Mouse (Mus musculus): ENCODE results near the gene Khk. TPM values are rescaled to one million over a fixed set of nuclear protein-coding genes. Genes with fewer than 3 reads are reported as not detected.
A peak's percentile ranks its signal among the peaks of the same experiment; 100 is the strongest.

Gene Khk
- total and polyA plus RNA-seq, 2 experiments from 2014 or later = 11.8 to 16.2 TPM

DNA sequence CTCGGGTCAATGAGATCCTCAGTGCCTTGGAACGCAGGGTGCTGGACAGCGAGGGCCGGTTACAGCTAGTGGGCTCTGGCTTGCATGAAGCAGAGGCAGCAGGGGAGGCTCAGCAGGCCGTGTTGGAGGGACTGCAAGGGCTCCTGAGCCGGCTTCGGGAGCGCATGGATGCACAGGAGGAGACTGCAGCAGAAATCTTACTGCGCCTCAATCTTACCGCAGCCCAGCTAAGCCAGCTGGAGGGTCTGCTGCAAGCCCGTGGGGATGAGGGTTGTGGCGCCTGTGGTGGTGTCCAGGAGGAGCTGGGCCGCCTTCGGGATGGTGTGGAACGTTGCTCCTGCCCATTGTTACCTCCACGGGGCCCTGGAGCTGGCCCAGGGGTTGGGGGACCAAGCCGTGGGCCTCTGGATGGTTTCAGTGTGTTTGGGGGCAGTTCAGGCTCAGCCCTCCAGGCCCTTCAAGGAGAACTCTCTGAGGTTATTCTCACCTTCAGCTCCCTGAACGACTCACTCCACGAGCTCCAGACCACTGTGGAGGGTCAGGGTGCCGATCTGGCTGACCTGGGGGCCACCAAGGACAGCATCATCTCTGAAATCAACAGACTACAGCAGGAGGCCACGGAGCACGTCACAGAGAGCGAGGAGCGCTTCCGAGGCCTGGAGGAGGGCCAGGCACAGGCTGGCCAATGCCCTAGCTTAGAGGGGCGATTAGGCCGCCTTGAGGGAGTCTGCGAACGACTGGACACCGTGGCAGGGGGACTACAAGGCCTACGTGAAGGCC, 3.1 kb upstream of the Khk start:
- H3K9ac ChIP-seq (replicated peaks; ENCODE audit: low read depth, low read length) = no peak overlapping the region
- H3K36me3 ChIP-seq (replicated peaks; ENCODE audit: control insufficient read depth, insufficient read depth, low read length) = peaks cover 20% of the 10 kb centered on the region; the same call in 1 of the 2 replicates
- H3K9me3 ChIP-seq (replicated peaks; ENCODE audit: control insufficient read depth, low read length) = no peaks in the 10 kb centered on the region
- WGBS = 84% methylated on average over 31 of the region's 31 CpGs
- ATAC-seq (ENCODE audit: insufficient read depth, low read depth) (no peak), DNase-seq (ENCODE audit: low spot score) (no peak)
- H3K27ac ChIP-seq (ENCODE audit: low read depth) = no peak overlapping the region
- no peak for TF ChIP-seq CTCF (IDR thresholded peaks at IDR 0.05; ENCODE audit: low read depth)
- H3K4me2 ChIP-seq (ENCODE audit: low read depth, low read length) = no peak overlapping the region
- H3K27me3 ChIP-seq (ENCODE audit: control insufficient read depth, insufficient read depth, low read length) = no peaks in the 10 kb centered on the region
- peaks cover 29% of the 10 kb centered on the region for H3K4me1 ChIP-seq (ENCODE audit: control insufficient read depth, insufficient read depth)
- H3K4me3 ChIP-seq (ENCODE audit: low read depth, low read length) = no peak overlapping the region

DNA sequence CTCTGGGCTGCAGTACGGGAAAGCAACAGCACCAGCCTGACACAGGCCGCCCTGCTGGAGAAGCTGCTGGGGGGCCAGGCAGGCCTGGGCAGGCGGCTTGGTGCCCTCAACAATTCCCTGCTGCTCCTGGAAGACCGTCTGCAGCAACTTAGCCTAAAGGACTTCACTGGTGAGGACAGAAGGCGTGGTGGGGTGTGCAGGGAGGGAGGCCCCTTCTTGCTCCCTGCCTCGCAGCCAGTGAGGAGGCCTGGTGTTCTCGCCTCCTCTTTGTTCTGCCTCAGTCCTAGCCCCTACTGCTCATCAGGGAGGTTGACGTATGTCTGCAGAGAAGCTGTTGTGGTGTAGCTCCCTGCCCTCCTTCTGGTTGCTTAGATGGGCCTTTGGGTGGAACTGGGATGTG, 2.5 kb upstream of the Khk start:
- DNase-seq (ENCODE audit: low spot score) (no peak), ATAC-seq (ENCODE audit: insufficient read depth, low read depth) (no peak)
- H3K4me1 ChIP-seq (ENCODE audit: control insufficient read depth, insufficient read depth) = peaks cover 28% of the 10 kb centered on the region
- H3K9me3 ChIP-seq (replicated peaks; ENCODE audit: control insufficient read depth, low read length) = no peaks in the 10 kb centered on the region
- no peak for TF ChIP-seq CTCF (IDR thresholded peaks at IDR 0.05; ENCODE audit: low read depth)
- no peak for TF ChIP-seq EP300 (IDR thresholded peaks at IDR 0.05; ENCODE audit: low read depth)
- 92% methylated on average over 8 of the region's 8 CpGs for WGBS
- H3K27me3 ChIP-seq (ENCODE audit: control insufficient read depth, insufficient read depth, low read length) = no peaks in the 10 kb centered on the region
- no peak overlapping the region for H3K27ac ChIP-seq (ENCODE audit: low read depth)
- no peak overlapping the region for H3K4me2 ChIP-seq (ENCODE audit: low read depth, low read length)
- no peak overlapping the region for H3K9ac ChIP-seq (replicated peaks; ENCODE audit: low read depth, low read length)
- H3K36me3 ChIP-seq (replicated peaks; ENCODE audit: control insufficient read depth, insufficient read depth, low read length) = peaks cover 20% of the 10 kb centered on the region; the same call in 1 of the 2 replicates
- no peak overlapping the region for H3K4me3 ChIP-seq (ENCODE audit: low read depth, low read length)

DNA sequence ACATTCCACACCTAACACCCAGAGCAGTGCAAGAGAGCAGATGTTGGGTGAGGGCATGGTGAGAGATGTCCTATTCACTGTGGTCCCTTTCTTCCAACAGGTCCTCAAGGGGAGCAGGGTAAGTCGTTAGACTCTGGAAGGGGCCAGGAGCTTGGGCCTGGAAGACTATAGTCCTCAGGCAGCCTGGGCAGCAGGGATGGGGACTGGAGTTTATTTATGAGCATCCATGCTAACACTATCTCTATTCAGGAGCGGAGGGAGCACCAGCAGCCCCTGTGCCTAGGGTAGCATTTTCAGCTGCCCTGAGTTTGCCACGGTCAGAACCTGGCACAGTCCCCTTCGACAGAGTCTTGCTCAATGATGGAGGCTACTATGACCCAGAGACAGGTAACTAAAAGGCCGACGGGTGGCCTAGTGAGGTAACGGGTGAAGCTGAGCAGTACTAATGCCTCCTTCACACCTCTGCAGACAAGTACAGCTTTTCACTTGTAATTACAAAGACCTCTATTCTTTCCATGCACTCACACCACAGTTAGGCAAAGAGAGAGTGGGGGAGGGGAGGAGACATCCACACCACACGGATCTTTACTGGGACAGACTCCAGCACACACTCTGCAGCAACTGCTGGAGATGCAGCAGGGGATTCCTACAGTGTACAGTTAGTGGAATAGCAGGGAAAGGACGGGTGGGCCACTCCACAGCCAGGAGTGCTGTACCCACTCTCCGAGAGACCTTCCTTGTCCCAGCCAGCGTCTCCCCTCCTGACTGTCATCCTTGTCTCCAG, 1.2 kb upstream of the Khk start:
- peaks cover 25% of the 10 kb centered on the region for H3K4me1 ChIP-seq (ENCODE audit: control insufficient read depth, insufficient read depth)
- ATAC-seq (ENCODE audit: insufficient read depth, low read depth) = no peak
- TF ChIP-seq CTCF (IDR thresholded peaks at IDR 0.05; ENCODE audit: low read depth) = no peak
- TF ChIP-seq EP300 (IDR thresholded peaks at IDR 0.05; ENCODE audit: low read depth) = no peak

DNA sequence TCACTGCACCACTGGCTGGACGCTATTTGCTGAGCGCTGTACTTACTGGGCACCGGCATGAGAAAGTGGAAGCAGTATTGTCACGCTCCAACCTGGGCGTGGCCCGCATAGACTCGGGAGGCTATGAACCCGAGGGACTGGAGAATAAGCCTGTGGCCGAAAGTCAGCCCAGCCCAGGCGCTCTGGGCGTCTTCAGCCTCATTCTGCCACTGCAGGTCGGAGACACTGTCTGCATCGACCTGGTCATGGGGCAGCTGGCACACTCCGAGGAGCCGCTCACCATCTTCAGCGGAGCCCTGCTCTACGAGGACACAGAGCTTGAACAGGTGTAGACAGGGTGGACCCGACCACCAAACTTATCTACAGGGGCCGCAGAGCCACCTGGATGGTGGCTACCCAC, 610 bp upstream of the Khk start:
- Histone ChIP-seq H3K27me3 (ENCODE audit: control insufficient read depth, insufficient read depth, low read length) (no peaks in the 10 kb centered on the region), H3K4me2 (ENCODE audit: low read depth, low read length) (peak overlapping the region; percentile 78; the same call in 1 of the 2 replicates), H3K36me3 (replicated peaks; ENCODE audit: control insufficient read depth, insufficient read depth, low read length) (peaks cover 20% of the 10 kb centered on the region; the same call in 1 of the 2 replicates), H3K4me1 (ENCODE audit: control insufficient read depth, insufficient read depth) (peaks cover 19% of the 10 kb centered on the region), H3K9me3 (replicated peaks; ENCODE audit: control insufficient read depth, low read length) (no peaks in the 10 kb centered on the region), H3K27ac (ENCODE audit: low read depth) (no peak overlapping the region), H3K9ac (replicated peaks; ENCODE audit: low read depth, low read length) (no peak overlapping the region), H3K4me3 (ENCODE audit: low read depth, low read length) (no peak overlapping the region)
- ATAC-seq (ENCODE audit: insufficient read depth, low read depth) (no peak), DNase-seq (ENCODE audit: low spot score) (no peak)
- WGBS = 67% methylated on average over 19 of the region's 19 CpGs
- TF ChIP-seq CTCF (IDR thresholded peaks at IDR 0.05; ENCODE audit: low read depth) (no peak), EP300 (IDR thresholded peaks at IDR 0.05; ENCODE audit: low read depth) (no peak)

More for the DNA sequence above, 1.2 kb upstream of the Khk start:
- DNase-seq (ENCODE audit: low spot score) = no peak
- Histone ChIP-seq H3K9me3 (replicated peaks; ENCODE audit: control insufficient read depth, low read length) (no peaks in the 10 kb centered on the region), H3K4me3 (ENCODE audit: low read depth, low read length) (no peak overlapping the region), H3K4me2 (ENCODE audit: low read depth, low read length) (no peak overlapping the region), H3K9ac (replicated peaks; ENCODE audit: low read depth, low read length) (no peak overlapping the region), H3K27me3 (ENCODE audit: control insufficient read depth, insufficient read depth, low read length) (no peaks in the 10 kb centered on the region), H3K36me3 (replicated peaks; ENCODE audit: control insufficient read depth, insufficient read depth, low read length) (peaks cover 20% of the 10 kb centered on the region; the same call in 1 of the 2 replicates), H3K27ac (ENCODE audit: low read depth) (no peak overlapping the region)
- WGBS = 73% methylated on average over 11 of the region's 11 CpGs

DNA sequence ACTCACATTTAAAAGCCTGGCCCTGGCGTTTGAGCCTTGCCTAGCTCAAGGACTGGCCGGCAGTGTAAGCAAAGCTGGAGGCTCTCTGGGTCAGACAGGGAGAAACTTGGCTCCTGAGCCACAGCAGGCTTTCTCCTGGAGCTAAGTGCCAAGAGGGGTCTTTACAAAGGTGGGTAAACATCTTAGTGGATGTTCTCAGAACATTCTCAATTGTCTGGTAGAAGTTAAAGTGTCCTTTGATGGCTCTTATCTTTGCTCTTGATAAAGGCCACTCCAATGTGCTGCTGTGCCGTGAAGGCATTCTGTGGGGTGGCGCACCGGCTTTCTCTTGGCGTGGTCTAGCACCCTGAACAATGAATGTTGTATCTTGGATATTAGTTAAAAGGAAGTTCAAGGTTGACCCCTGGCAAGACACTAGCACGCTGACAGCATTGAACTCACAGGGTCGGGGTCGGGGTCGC, 1.4 kb downstream of the Khk start:
- DNase-seq (ENCODE audit: low spot score) (no peak), ATAC-seq (ENCODE audit: insufficient read depth, low read depth) (no peak)
- no peak overlapping the region for H3K27ac ChIP-seq (ENCODE audit: low read depth)
- WGBS = 43% methylated on average over 10 of the region's 10 CpGs
- peak overlapping the region; percentile 78 for H3K4me2 ChIP-seq (ENCODE audit: low read depth, low read length)
- TF ChIP-seq EP300 (IDR thresholded peaks at IDR 0.05; ENCODE audit: low read depth) = no peak
- TF ChIP-seq CTCF (IDR thresholded peaks at IDR 0.05; ENCODE audit: low read depth) = no peak
- peaks cover 6% of the 10 kb centered on the region; the same call in 1 of the 2 replicates for H3K4me1 ChIP-seq (ENCODE audit: control insufficient read depth, insufficient read depth)
- no peaks in the 10 kb centered on the region for H3K27me3 ChIP-seq (ENCODE audit: control insufficient read depth, insufficient read depth, low read length)
- no peaks in the 10 kb centered on the region for H3K9me3 ChIP-seq (replicated peaks; ENCODE audit: control insufficient read depth, low read length)
- peak overlapping the region; percentile 65 for H3K4me3 ChIP-seq (ENCODE audit: low read depth, low read length)
- H3K36me3 ChIP-seq (replicated peaks; ENCODE audit: control insufficient read depth, insufficient read depth, low read length) = peaks cover 14% of the 10 kb centered on the region; the same call in 1 of the 2 replicates
- no peak overlapping the region for H3K9ac ChIP-seq (replicated peaks; ENCODE audit: low read depth, low read length)

Measured in heart, postnatal 0 days (tissue).